Mouse (Mus musculus): ENCODE measurements around the gene Gm20715. TPM values are rescaled to one million over a fixed set of nuclear protein-coding genes. Genes with fewer than 3 reads are reported as not detected.
A peak's percentile ranks its signal among the peaks of the same experiment; 100 is the strongest.
"Not testable (repeated sequence)": the region's sequence is repeated elsewhere in the genome, so short reads cannot be mapped to it uniquely, and the experiment has no call there.

Gene Gm20715
- polyA plus RNA-seq (2015; fragmentation: Nextera tagmentation; extraction: Ambion mirVana) = not detected in 2 replicates

GRCm38 (mm10) chr7:6410043-6410442 lies at the start of gene Gm20715:
Gene Gm20715 (plus strand): TSS chr7:6410277.
- ATAC-seq (replicated peaks; ENCODE audit: extremely low read depth, insufficient read depth, low FRiP score) = peak; percentile 92
- under 1% methylated on average over 17 of the region's 17 CpGs for WGBS

GRCm38 (mm10) chr7:6360477-6361060 lies 49.5 kb upstream of the Gm20715 start:
- Histone ChIP-seq H3K4me3 (ENCODE audit: low read length) (no peak overlapping the region), H3K27ac (ENCODE audit: low read length) (no peak overlapping the region), H3K36me3 (ENCODE audit: control insufficient read depth, insufficient read depth) (no peaks in the 10 kb centered on the region), H3K4me1 (ENCODE audit: control insufficient read depth, insufficient read depth, low read length) (peaks cover 8% of the 10 kb centered on the region), H3K9me3 (replicated peaks; ENCODE audit: control insufficient read depth, low read length) (no peaks in the 10 kb centered on the region), H3K27me3 (ENCODE audit: control insufficient read depth, insufficient read depth, low read length) (no peaks in the 10 kb centered on the region), H3K9ac (ENCODE audit: low read length) (no peak overlapping the region), H3K4me2 (ENCODE audit: low read depth, low read length) (no peak overlapping the region)
- WGBS = 11% methylated on average over 9 of the region's 9 CpGs
- no peak for ATAC-seq (replicated peaks; ENCODE audit: extremely low read depth, insufficient read depth, low FRiP score)

More at GRCm38 (mm10) chr7:6410043-6410442, at the start of gene Gm20715:
- Histone ChIP-seq H3K36me3 (ENCODE audit: control insufficient read depth, insufficient read depth) (no peaks in the 10 kb centered on the region), H3K4me3 (ENCODE audit: low read length) (no peak within 1 kb of the TSS), H3K9me3 (replicated peaks; ENCODE audit: control insufficient read depth, low read length) (no peaks in the 10 kb centered on the region), H3K4me2 (ENCODE audit: low read depth, low read length) (no peak within 1 kb of the TSS), H3K9ac (ENCODE audit: low read length) (no peak within 1 kb of the TSS), H3K27me3 (ENCODE audit: control insufficient read depth, insufficient read depth, low read length) (no peaks in the 10 kb centered on the region), H3K27ac (ENCODE audit: low read length) (no peak within 1 kb of the TSS), H3K4me1 (ENCODE audit: control insufficient read depth, insufficient read depth, low read length) (no peaks in the 10 kb centered on the region)

GRCm38 (mm10) chr7:6361756-6362155 lies 48.3 kb upstream of the Gm20715 start:
- H3K36me3 ChIP-seq (ENCODE audit: control insufficient read depth, insufficient read depth) = no peaks in the 10 kb centered on the region
- WGBS = 28% methylated on average over 7 of the region's 7 CpGs
- H3K27me3 ChIP-seq (ENCODE audit: control insufficient read depth, insufficient read depth, low read length) = no peaks in the 10 kb centered on the region
- H3K9ac ChIP-seq (ENCODE audit: low read length) = peak overlapping the region; percentile 77
- peaks cover 8% of the 10 kb centered on the region for H3K4me1 ChIP-seq (ENCODE audit: control insufficient read depth, insufficient read depth, low read length)
- H3K27ac ChIP-seq (ENCODE audit: low read length) = peak overlapping the region; percentile 85
- H3K4me3 ChIP-seq (ENCODE audit: low read length) = peak overlapping the region; percentile 68
- peak overlapping the region; percentile 85 for H3K4me2 ChIP-seq (ENCODE audit: low read depth, low read length)
- ATAC-seq (replicated peaks; ENCODE audit: extremely low read depth, insufficient read depth, low FRiP score) = no peak
- H3K9me3 ChIP-seq (replicated peaks; ENCODE audit: control insufficient read depth, low read length) = no peaks in the 10 kb centered on the region

GRCm38 (mm10) chr7:6362268-6363046 lies 47.6 kb upstream of the Gm20715 start:
- WGBS = under 1% methylated on average over 38 of the region's 38 CpGs
- no peaks in the 10 kb centered on the region for H3K36me3 ChIP-seq (ENCODE audit: control insufficient read depth, insufficient read depth)
- ATAC-seq (replicated peaks; ENCODE audit: extremely low read depth, insufficient read depth, low FRiP score) = peak; percentile 94
- H3K4me3 ChIP-seq (ENCODE audit: low read length) = peak overlapping the region; percentile 68
- peaks cover 8% of the 10 kb centered on the region for H3K4me1 ChIP-seq (ENCODE audit: control insufficient read depth, insufficient read depth, low read length)
- H3K9me3 ChIP-seq (replicated peaks; ENCODE audit: control insufficient read depth, low read length) = no peaks in the 10 kb centered on the region
- peak overlapping the region; percentile 89 for H3K27ac ChIP-seq (ENCODE audit: low read length)
- H3K4me2 ChIP-seq (ENCODE audit: low read depth, low read length) = peak overlapping the region; percentile 85
- peak overlapping the region; percentile 83 for H3K9ac ChIP-seq (ENCODE audit: low read length)
- no peaks in the 10 kb centered on the region for H3K27me3 ChIP-seq (ENCODE audit: control insufficient read depth, insufficient read depth, low read length)

- Histone ChIP-seq H3K27me3 (ENCODE audit: control insufficient read depth, insufficient read depth, low read length) (no peaks in the 10 kb centered on the region), H3K27ac (ENCODE audit: low read length) (peak within 1 kb of the TSS; percentile 89), H3K9ac (ENCODE audit: low read length) (peak within 1 kb of the TSS; percentile 83), H3K4me2 (ENCODE audit: low read depth, low read length) (peak within 1 kb of the TSS; percentile 85), H3K4me3 (ENCODE audit: low read length) (peak within 1 kb of the TSS; percentile 68), H3K9me3 (replicated peaks; ENCODE audit: control insufficient read depth, low read length) (no peaks in the 10 kb centered on the region), H3K4me1 (ENCODE audit: control insufficient read depth, insufficient read depth, low read length) (peaks cover 8% of the 10 kb centered on the region), H3K36me3 (ENCODE audit: control insufficient read depth, insufficient read depth) (no peaks in the 10 kb centered on the region)
- peak; percentile 78 for ATAC-seq (replicated peaks; ENCODE audit: extremely low read depth, insufficient read depth, low FRiP score)
- WGBS = under 1% methylated on average over 23 of the region's 23 CpGs
Measured at GRCm38 (mm10) chr7:6363047-6363488, 47.0 kb upstream of the Gm20715 start, which contains the start of gene Zfp78. Gene Zfp78 (plus strand): TSS chr7:6363280.

- Histone ChIP-seq H3K4me2 (ENCODE audit: low read depth, low read length) (no peak overlapping the region), H3K4me3 (ENCODE audit: low read length) (no peak overlapping the region), H3K27me3 (ENCODE audit: control insufficient read depth, insufficient read depth, low read length) (no peaks in the 10 kb centered on the region), H3K9ac (ENCODE audit: low read length) (no peak overlapping the region), H3K4me1 (ENCODE audit: control insufficient read depth, insufficient read depth, low read length) (peaks cover 8% of the 10 kb centered on the region), H3K27ac (ENCODE audit: low read length) (no peak overlapping the region), H3K9me3 (replicated peaks; ENCODE audit: control insufficient read depth, low read length) (no peaks in the 10 kb centered on the region), H3K36me3 (ENCODE audit: control insufficient read depth, insufficient read depth) (no peaks in the 10 kb centered on the region)
- ATAC-seq (replicated peaks; ENCODE audit: extremely low read depth, insufficient read depth, low FRiP score) = no peak
- 61% methylated on average over 1 of the region's 1 CpGs for WGBS
Measured at GRCm38 (mm10) chr7:6364761-6365160, 45.3 kb upstream of the Gm20715 start.

GRCm38 (mm10) chr7:6367185-6367584 lies 42.9 kb upstream of the Gm20715 start:
- H3K4me3 ChIP-seq (ENCODE audit: low read length) = no peak overlapping the region
- no peak overlapping the region for H3K27ac ChIP-seq (ENCODE audit: low read length)
- no peak overlapping the region for H3K4me2 ChIP-seq (ENCODE audit: low read depth, low read length)
- ATAC-seq (replicated peaks; ENCODE audit: extremely low read depth, insufficient read depth, low FRiP score) = no peak
- no peak overlapping the region for H3K9ac ChIP-seq (ENCODE audit: low read length)
- no peaks in the 10 kb centered on the region for H3K27me3 ChIP-seq (ENCODE audit: control insufficient read depth, insufficient read depth, low read length)
- WGBS = 83% methylated on average over 5 of the region's 5 CpGs
- no peaks in the 10 kb centered on the region for H3K36me3 ChIP-seq (ENCODE audit: control insufficient read depth, insufficient read depth)
- no peaks in the 10 kb centered on the region for H3K9me3 ChIP-seq (replicated peaks; ENCODE audit: control insufficient read depth, low read length)
- peaks cover 6% of the 10 kb centered on the region for H3K4me1 ChIP-seq (ENCODE audit: control insufficient read depth, insufficient read depth, low read length)

GRCm38 (mm10) chr7:6368146-6368545 lies 41.9 kb upstream of the Gm20715 start:
- not testable (repeated sequence) for H3K4me3 ChIP-seq (ENCODE audit: low read length); H3K9ac ChIP-seq (ENCODE audit: low read length); H3K27ac ChIP-seq (ENCODE audit: low read length); ATAC-seq (replicated peaks; ENCODE audit: extremely low read depth, insufficient read depth, low FRiP score); H3K4me1 ChIP-seq (ENCODE audit: control insufficient read depth, insufficient read depth, low read length); H3K27me3 ChIP-seq (ENCODE audit: control insufficient read depth, insufficient read depth, low read length); H3K36me3 ChIP-seq (ENCODE audit: control insufficient read depth, insufficient read depth); H3K4me2 ChIP-seq (ENCODE audit: low read depth, low read length); H3K9me3 ChIP-seq (replicated peaks; ENCODE audit: control insufficient read depth, low read length)
- 80% methylated on average over 5 of the region's 5 CpGs for WGBS

- no peak for ATAC-seq (replicated peaks; ENCODE audit: extremely low read depth, insufficient read depth, low FRiP score)
Measured at GRCm38 (mm10) chr7:6369460-6369859, 40.6 kb upstream of the Gm20715 start.

More at GRCm38 (mm10) chr7:6369460-6369859, 40.6 kb upstream of the Gm20715 start:
- no peaks in the 10 kb centered on the region for H3K9me3 ChIP-seq (replicated peaks; ENCODE audit: control insufficient read depth, low read length)
- H3K4me2 ChIP-seq (ENCODE audit: low read depth, low read length) = no peak overlapping the region
- H3K36me3 ChIP-seq (ENCODE audit: control insufficient read depth, insufficient read depth) = no peaks in the 10 kb centered on the region
- H3K4me1 ChIP-seq (ENCODE audit: control insufficient read depth, insufficient read depth, low read length) = no peaks in the 10 kb centered on the region
- WGBS = 81% methylated on average over 3 of the region's 3 CpGs
- H3K27me3 ChIP-seq (ENCODE audit: control insufficient read depth, insufficient read depth, low read length) = no peaks in the 10 kb centered on the region
- no peak overlapping the region for H3K27ac ChIP-seq (ENCODE audit: low read length)
- H3K4me3 ChIP-seq (ENCODE audit: low read length) = no peak overlapping the region
- H3K9ac ChIP-seq (ENCODE audit: low read length) = no peak overlapping the region
